Mouse (Mus musculus): ENCODE results near the gene Oma1.

The Oma1 gene

GRCm38 (mm10) chr4:103313587-103314525, at the start of gene Oma1:
Gene Oma1, plus strand, starts transcription at chr4:103313812.
- peak; percentile 100 for DNase-seq

DNA sequence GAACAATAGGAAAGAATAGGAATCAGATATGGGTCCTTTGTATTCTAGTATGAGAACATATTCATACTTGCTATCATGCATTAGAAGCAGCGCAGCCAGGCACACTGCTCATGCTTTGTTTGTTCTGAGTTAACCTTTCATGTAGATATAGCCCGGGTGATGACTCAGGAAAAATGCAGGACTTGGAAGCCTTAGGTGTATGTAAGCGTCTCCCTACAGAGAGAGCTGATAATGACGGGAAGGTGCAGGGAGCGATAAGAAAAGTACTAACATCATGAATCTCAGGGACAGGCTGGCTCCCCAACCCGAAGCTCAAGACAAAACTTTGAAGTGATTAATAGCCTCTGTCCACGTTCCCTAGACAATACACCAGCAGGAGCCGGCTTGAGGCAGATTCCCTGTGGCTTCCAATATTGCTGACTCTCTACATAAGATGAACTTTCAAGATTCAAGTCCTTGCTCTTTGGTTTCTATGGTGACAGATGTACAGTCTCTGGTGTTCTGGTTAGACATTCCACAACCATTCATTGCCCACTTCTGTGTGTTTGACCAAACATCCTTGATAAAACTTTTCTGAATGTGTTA, 49.7 kb upstream of the Oma1 start:
- DNase-seq = no peak

DNA sequence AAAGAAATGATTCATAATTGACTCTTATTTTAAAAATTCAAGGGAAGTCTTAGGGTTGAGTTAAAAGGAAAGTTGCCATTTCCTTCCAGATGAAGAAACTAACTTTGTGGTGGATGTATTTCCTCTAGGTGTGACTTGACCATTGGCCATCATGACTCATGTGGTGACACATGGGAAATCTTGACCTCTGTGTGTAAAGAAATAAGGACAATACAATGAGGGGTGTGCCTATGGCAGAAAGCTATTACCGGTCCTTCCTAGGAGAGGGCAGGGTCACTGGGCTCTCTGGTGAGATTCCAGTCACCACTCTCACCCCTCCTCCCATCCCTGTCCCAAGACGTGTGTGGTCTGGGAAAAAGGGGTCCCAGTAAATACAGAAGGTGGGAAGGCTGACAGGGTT, 48.4 kb upstream of the Oma1 start:
- no peak for DNase-seq

DNA sequence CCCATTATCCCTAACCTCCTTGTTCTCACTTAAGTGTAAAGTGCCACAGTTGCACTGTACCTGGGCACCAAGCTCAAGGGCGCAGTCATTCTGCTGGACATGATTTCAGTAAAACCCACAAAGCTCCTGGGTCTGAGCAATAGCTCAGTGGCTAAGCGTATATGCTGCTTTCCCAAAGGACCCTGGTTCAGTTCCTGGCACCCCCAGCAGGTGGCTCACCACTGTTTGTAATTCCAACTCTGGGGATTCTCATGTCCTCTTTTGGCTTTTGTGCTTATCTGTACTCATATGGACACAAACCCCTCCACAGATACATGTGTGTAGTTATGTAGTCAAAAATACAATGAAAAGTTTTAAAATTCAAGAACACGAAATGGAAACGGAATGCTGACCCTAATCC, 44.3 kb upstream of the Oma1 start:
- DNase-seq = peak; percentile 4 to 15

DNA sequence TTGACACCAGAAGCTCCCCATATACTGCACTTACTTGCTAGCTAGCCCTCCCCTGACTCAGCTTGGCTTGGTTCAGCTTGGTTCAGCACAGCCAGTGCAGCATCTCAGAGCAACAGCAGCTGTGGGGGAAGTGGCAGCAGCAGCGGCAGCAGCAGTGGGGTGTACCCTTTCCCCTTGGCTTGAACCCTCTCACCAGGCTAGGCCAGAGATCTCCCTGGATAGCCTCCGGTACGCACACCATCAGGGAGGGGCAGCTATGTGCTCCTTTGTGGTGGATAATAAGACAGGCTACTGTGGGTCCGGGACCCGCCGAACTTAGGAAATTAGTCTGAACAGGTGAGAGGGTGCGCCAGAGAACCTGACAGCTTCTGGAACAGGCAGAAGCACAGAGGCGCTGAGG, 40.6 kb upstream of the Oma1 start:
- DNase-seq = no peak

DNA sequence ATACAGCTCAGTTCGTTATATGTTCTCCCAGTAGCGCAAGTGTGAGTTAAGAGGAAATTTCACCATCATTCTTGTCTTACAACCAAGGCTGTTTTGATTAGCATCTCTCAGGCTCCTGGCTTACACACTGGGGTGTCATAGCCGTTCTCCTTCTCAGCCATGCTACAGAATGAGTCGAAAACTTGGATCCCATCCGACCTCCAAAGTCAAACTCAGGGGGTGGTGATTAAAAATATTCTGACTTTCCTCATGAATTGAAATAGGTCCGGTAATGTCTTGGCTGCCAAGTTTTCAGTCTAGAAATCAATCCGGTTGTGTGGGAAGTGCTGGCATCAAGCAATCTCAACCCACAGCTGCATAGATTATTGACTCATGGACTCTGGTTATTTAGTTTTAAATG, 25.3 kb upstream of the Oma1 start:
- no peak for DNase-seq

DNA sequence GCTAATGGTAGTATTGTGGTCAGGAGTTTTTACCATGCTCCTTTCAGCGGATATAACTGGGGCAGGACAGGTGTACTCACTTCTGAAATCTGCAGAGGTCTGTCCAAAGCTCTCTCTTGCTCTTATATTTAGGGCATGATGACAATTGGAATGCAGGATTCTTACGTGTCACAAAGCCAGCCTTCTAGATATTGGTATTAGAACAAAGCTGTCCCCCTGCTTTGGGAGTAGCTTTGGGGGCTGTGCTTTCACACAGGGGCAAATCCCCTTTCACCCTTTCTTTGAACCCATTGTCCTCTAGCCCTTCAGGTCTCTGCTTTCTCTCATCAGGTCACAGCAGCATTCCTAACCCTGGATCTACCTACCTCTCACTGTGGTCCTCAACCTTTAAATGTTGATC, 22.8 kb upstream of the Oma1 start, which contains the start of gene 4921539E11Rik:
Gene 4921539E11Rik, minus strand, starts transcription at position 101 of the 400 bp plus-strand sequence.
- DNase-seq = no peak

GRCm38 (mm10) chr4:103299342-103299741, 14.3 kb upstream of the Oma1 start:
- DNase-seq = peak in 1 of 2 experiments; percentile 12

DNA sequence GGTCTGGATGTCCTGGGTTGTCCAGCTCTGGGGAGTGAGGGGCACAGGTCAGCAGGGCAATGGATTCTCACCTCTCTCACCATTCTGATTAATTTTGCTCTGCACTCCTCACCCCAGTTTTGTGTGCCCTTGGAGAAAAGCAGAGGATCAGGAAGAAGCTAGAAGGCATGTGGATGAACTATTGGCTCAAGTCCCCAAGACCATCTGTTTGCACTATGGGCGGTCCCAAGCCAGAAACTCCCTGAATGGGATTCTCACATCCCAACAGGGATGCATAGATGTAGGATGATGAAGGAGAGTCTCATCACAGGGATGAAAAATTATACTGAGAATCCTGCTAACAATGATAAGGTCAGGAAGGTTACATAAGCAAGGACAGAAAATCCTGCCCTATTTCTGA, 9.8 kb upstream of the Oma1 start:
- DNase-seq = peak; percentile 76 to 84

DNA sequence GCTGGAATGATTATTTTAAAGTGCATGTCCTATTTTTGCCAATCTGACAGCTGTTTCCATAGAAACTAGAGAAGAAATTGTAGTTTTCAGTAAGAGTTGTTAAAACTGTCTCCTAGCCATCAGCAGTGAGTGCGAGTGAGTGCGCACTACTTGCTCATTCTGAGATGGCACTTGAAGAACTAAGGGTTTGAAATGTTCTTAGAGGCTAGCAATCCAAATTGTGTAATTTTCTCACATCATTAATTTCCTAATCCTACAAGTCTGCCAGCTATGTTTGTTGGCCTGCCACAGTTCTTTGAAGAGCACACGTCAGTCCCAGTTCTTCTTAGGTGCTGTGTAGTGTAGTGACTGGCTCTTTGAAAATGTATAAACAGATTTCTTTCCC, 906 bp downstream of the Oma1 start:
- DNase-seq = no peak

DNA sequence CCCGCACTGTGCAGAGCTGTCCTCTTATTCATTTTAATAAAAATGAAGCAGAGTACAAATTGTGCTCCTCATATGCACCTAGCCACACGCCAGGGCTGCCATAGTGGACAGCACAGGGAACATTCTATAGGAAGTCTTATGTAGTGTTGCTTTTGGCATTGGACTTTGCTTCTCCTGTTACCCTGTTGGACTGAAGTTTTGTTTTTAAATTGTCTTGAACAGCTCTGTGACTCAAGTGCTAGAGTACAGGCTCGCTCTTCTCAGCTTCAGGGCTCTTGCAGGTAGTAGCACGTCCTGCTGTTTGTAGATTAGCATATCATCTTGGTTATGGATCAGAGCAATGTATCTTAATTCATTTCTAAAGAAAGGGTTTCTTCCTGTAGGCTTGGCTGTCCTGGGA, 2.2 kb downstream of the Oma1 start:
- no peak for DNase-seq

- DNase-seq = no peak
Measured at GRCm38 (mm10) chr4:103321461-103321860, 7.8 kb downstream of the Oma1 start.

GRCm38 (mm10) chr4:103324688-103325451, 11.3 kb downstream of the Oma1 start:
- no peak for DNase-seq

DNA sequence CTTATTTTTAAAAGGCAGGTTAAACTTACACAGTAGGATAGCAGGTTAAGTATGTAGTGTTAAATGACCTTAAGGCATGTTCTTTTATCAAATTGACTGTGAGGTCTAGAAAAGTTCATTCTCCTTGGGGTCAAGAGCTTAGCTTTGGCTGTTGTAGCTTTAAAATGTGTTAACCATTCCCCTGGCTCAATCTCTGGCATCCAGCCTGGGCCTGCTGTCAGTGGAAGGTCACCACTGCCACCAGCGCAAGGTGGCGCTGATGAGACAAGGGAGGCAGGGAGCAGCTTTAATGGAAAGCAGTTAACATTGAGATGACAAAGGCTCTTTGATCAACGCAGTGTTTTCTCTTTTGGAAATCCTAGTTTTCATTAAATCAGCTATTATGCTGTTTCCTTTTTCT, 13.4 kb downstream of the Oma1 start:
- DNase-seq = peak in 1 of 2 experiments; percentile 45

- no peak for DNase-seq
Measured at GRCm38 (mm10) chr4:103329348-103329747, 15.7 kb downstream of the Oma1 start.

GRCm38 (mm10) chr4:103335134-103335533, 21.5 kb downstream of the Oma1 start:
- DNase-seq = no peak

DNA sequence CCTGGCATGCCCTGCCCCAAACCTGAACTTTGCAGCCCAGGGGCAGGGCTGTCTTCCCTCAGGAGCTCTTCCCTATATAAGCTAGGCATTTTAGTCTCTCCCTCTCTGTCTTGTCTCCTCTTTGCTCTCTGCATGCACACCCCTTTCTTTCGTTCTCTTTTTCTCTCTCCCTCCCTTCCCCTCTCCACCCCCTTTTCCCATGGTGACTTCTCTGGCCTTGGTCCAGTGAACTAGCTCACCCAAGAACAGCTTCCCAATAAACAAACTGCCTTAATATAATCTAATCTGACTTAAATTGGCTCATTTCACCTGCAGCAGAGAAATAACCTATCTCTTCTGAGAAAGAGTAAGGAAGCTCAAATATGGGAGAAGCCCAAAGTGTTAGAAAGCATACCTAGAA, 27.1 kb downstream of the Oma1 start:
- no peak for DNase-seq

DNA sequence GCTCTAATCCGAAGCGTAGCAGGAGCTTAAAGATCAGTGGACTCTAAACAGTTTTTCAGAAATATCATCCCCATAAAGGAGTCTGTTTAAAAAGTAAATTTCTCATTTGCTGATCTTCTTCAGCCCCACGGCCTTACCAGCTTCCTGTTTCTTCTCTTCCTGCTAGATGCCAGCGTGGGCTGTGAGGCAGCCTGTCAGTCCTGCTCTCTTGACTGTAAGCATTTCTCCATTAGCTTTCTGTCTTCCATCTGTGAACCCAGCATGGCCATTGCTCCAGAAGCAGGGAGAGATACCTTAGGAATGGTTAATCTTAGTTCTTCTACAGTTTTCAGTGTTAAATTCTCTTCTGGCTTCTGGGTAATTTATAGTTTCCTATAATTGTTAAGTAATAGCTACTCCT, 28.0 kb downstream of the Oma1 start:
- no peak for DNase-seq

DNA sequence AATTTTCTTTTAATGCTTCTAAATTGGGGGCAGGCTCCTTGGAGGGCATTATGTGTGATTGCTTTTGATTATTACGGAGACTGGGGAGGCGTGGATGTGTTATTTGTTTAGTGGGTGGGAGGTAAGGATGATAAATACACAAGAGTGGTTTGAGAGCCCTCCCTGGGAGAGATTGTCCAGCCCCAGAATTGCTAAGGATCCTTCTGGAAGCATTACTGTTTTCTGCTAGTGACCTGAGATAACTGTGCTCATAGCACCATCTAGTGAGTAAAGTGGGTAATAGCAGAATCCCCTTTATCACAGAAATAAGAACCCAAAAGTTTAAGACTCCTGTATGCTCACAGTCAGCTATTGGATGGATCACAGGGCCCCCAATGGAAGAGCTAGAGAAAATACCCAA, 32.4 kb downstream of the Oma1 start:
- peak; percentile 24 to 31 for DNase-seq

GRCm38 (mm10) chr4:103346849-103347248, 33.2 kb downstream of the Oma1 start:
- DNase-seq = no peak

GRCm38 (mm10) chr4:103349219-103349618, 35.6 kb downstream of the Oma1 start:
- DNase-seq = no peak

- DNase-seq = no peak
Measured at GRCm38 (mm10) chr4:103352926-103353325, 39.3 kb downstream of the Oma1 start.

GRCm38 (mm10) chr4:103357457-103357856, 43.8 kb downstream of the Oma1 start:
- no peak for DNase-seq

All from cerebellum, postnatal 25 days (tissue).